Comparison of ENCODE assay signal across 12 mouse cellular contexts in the genomic region with DNA sequence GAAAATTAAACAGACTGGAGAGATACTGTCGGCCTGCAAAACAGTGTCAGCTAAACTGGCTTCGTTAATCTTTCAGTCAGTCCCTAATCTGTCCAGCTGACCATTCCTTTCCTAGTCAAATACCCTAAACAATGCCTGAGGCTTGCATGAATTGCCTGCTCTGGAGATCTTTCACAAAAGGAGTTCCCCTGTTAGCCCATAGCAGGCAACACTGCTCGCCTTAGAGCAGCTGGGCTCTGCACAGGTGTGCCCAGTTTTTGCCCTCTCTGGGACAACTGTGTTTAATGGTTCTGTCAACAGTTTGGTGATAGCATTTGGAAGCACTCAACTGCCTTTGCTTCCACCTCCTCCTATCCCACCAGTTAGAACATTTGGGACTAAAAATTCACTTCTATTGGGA. TPM values are rescaled to one million over a fixed set of nuclear protein-coding genes. Genes with fewer than 3 reads are reported as not detected.
DNase-seq lines count a peak whose midpoint lies in the region; TF ChIP-seq lines count a peak whose summit lies in the region.
"Had no signal": no experiment of that assay in that cellular context is flagged by ENCODE, and none has a peak within 500 bp of the region (broad histone marks: within the 10 kb centered on the region; RNA-seq: fewer than 3 reads in every experiment).

No protein-coding gene starts in this region.

- H3K4me3 ChIP-seq in heart, embryonic 10.5 days = no peak overlapping the region
- H3K4me3 ChIP-seq in testis, adult 2 months (ENCODE audit: control insufficient read depth, low read depth, low read length) = no peak overlapping the region; the same call in 1 of the 2 replicates

- no peak for TF ChIP-seq CTCF in testis, adult 2 months (IDR thresholded peaks at IDR 0.05; ENCODE audit: control insufficient read depth, insufficient read depth, insufficient replicate concordance, low read depth, low read length)

- H3K4me1 ChIP-seq in heart, embryonic 10.5 days = peaks cover 17% of the 10 kb centered on the region
- peaks cover 6% of the 10 kb centered on the region for H3K4me1 ChIP-seq in testis, adult 2 months (ENCODE audit: control insufficient read depth, insufficient read depth, low read length)

- 0 out of 2 replicates have a peak overlapping the region, but pooled peaks have one; percentile 18 for H3K27ac ChIP-seq in heart, embryonic 10.5 days
- H3K27ac ChIP-seq in testis, adult 2 months (ENCODE audit: control insufficient read depth, insufficient read depth, low read depth, low read length) = peak overlapping the region; percentile 30; the same call in 1 of the 2 replicates
- H3K27ac ChIP-seq: embryonic facial prominence, embryonic 12.5 days; embryonic facial prominence, embryonic 15.5 days; heart, embryonic 13.5 days; hindbrain, embryonic 14.5 days; hindbrain, postnatal 0 days had no signal

- DNase-seq in heart, embryonic 10.5 days (ENCODE audit: low spot score) = no peak
- DNase-seq in heart, adult 9 months (ENCODE audit: low spot score in 2 of 2) = no peak
- no peak for DNase-seq in testis, postnatal 10 days (ENCODE audit: low spot score)
- peak; percentile 1 for DNase-seq in Muller cell, postnatal 12 days (ENCODE audit: inconsistent ontology term)
- DNase-seq in right cerebral cortex, postnatal 10 days (ENCODE audit: low spot score in 2 of 2) = no peak

- H3K36me3 ChIP-seq in heart, embryonic 10.5 days = peaks cover 2% of the 10 kb centered on the region; the same call in 1 of the 2 replicates
- no peaks in the 10 kb centered on the region for H3K36me3 ChIP-seq in testis, adult 2 months (ENCODE audit: control insufficient read depth, insufficient read depth, low read length)
- H3K36me3 ChIP-seq: embryonic facial prominence, embryonic 12.5 days; embryonic facial prominence, embryonic 15.5 days; heart, embryonic 13.5 days had no signal

- no peak for TF ChIP-seq POLR2A in testis, adult 2 months (IDR thresholded peaks at IDR 0.05; ENCODE audit: control insufficient read depth, low read depth, low read length)

- no peaks in the 10 kb centered on the region for H3K27me3 ChIP-seq in heart, embryonic 10.5 days (ENCODE audit: insufficient read depth, poor library complexity, severe bottlenecking)
- no peaks in the 10 kb centered on the region for H3K27me3 ChIP-seq in testis, adult 2 months (ENCODE audit: control insufficient read depth, insufficient read depth, low read length)
- H3K27me3 ChIP-seq: embryonic facial prominence, embryonic 12.5 days; embryonic facial prominence, embryonic 15.5 days; heart, embryonic 13.5 days had no signal

- WGBS in heart, embryonic 10.5 days = 47% methylated on average over 3 of the region's 3 CpGs

- H3K9me3 ChIP-seq in heart, embryonic 10.5 days = no peaks in the 10 kb centered on the region
- H3K9me3 ChIP-seq: embryonic facial prominence, embryonic 12.5 days; embryonic facial prominence, embryonic 15.5 days; heart, embryonic 13.5 days had no signal

RNA-seq across cellular contexts. Expression of gene Soat1, which starts 0.7 kb away (rescaled TPM):
- polyA plus RNA-seq in heart, embryonic 10.5 days (2016; fragmentation: Nextera tagmentation; extraction: Ambion mirVana) = 45.6 and 60.6 TPM in 2 replicates
- 32.4 and 34.4 TPM in 2 replicates for polyA plus RNA-seq in testis, adult 2 months (2012; rRNA removed)

RNA-seq across cellular contexts. Expression of gene Gm10031, which starts 49.0 kb away (rescaled TPM):
- 0.23 and 0.32 TPM in 2 replicates for polyA plus RNA-seq in heart, embryonic 10.5 days (2016; fragmentation: Nextera tagmentation; extraction: Ambion mirVana)
- polyA plus RNA-seq in testis, adult 2 months (2012; rRNA removed) = 4.0 and 4.3 TPM in 2 replicates

RNA-seq across cellular contexts. Expression of gene Axdnd1, which starts 53.9 kb away (rescaled TPM):
- polyA plus RNA-seq in heart, embryonic 10.5 days (2016; fragmentation: Nextera tagmentation; extraction: Ambion mirVana) = 0.20 and 0.43 TPM in 2 replicates
- polyA plus RNA-seq in testis, adult 2 months (2012; rRNA removed) = 151 and 198 TPM in 2 replicates
- polyA plus RNA-seq: activated CD4-positive, CD25-positive, alpha-beta regulatory T cell, adult 4 months; embryonic facial prominence, embryonic 15.5 days had no signal

Comparison
In these comparisons a context has a peak if more than half of its experiments do, and no peak if none do; other contexts are left out.
1. RNA of gene Axdnd1, which starts 53.9 kb away (polyA plus RNA-seq): 151 to 198 TPM in testis, adult 2 months; 0.20 to 0.43 TPM in heart, embryonic 10.5 days; every median in the first group is over 100 times any median in the second.